Mouse (Mus musculus): ENCODE data around the gene Vkorc1l1. TPM values are rescaled to one million over a fixed set of nuclear protein-coding genes. Genes with fewer than 3 reads are reported as not detected.

The Vkorc1l1 gene
- total and polyA plus RNA-seq, 2 experiments from 2014 or later, result 22.3 to 73.3 TPM

DNA sequence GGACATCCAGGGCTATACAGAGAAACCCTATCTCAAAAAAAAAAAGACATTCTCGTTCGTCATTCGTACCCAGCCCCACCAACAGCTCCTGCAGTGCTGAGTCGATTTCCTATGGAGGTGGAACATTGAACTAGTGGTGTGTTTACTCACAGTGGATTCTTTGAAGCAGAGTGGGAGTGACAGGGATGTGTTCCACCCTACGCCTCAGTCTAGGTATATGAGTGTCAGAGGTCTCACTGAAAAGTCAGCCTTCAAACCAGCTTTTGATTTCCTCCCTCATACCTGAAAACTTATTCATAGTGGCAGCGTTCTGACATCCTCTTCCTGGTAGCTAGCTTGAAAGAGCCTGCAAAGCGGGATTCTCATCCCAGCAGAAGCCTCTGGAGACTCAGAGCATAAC, 26.6 kb downstream of the Vkorc1l1 start:
- H3K4me3 ChIP-seq (ENCODE audit: low read length), result no peak overlapping the region
- no peak for TF ChIP-seq CTCF (IDR thresholded peaks at IDR 0.05; ENCODE audit: low read depth)
- H3K36me3 ChIP-seq (ENCODE audit: insufficient read depth, low read length), result no peaks in the 10 kb centered on the region
- no peak overlapping the region for H3K9ac ChIP-seq (replicated peaks; ENCODE audit: low read length)
- H3K27me3 ChIP-seq (ENCODE audit: insufficient read depth, low read length), result no peaks in the 10 kb centered on the region
- 75% methylated on average over 7 of the region's 7 CpGs for WGBS
- H3K4me1 ChIP-seq (ENCODE audit: insufficient read depth, low read length), result no peaks in the 10 kb centered on the region
- no peak for DNase-seq (ENCODE audit: low spot score)
- no peak for ATAC-seq
- no peak overlapping the region for H3K4me2 ChIP-seq (ENCODE audit: low read depth, low read length)
- H3K27ac ChIP-seq, result no peak overlapping the region
- H3K9me3 ChIP-seq (ENCODE audit: low read length), result no peaks in the 10 kb centered on the region

DNA sequence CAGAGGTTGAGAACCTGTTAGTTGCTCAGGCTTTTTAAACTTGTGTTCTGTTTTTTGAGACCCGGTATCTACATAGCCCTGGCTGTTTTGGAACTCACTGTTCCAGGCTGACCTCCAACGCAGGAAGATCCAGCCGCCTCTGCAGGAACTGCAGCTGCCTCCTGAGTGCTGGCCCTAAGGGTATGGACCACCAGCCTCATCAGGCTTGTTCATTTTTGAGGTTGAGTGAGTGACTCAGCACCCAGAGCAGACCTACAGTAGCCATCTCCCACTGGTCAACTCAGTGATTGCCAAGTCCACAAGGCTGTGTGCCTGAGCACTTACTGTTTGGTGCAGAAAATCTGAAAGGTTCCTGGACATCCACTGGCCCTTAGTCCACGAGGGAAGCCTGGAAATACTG, 29.7 kb downstream of the Vkorc1l1 start:
- WGBS, result 92% methylated on average over 4 of the region's 4 CpGs
- H3K9ac ChIP-seq (replicated peaks; ENCODE audit: low read length), result no peak overlapping the region

GRCm38 (mm10) chr5:129974354-129974753, 32.6 kb downstream of the Vkorc1l1 start:
- ATAC-seq (no peak), DNase-seq (ENCODE audit: low spot score) (no peak)
- no peak overlapping the region for H3K4me3 ChIP-seq (ENCODE audit: low read length)
- no peak overlapping the region for H3K9ac ChIP-seq (replicated peaks; ENCODE audit: low read length)
- H3K4me2 ChIP-seq (ENCODE audit: low read depth, low read length), result no peak overlapping the region
- no peak for TF ChIP-seq CTCF (IDR thresholded peaks at IDR 0.05; ENCODE audit: low read depth)
- no peaks in the 10 kb centered on the region for H3K4me1 ChIP-seq (ENCODE audit: insufficient read depth, low read length)
- no peaks in the 10 kb centered on the region for H3K27me3 ChIP-seq (ENCODE audit: insufficient read depth, low read length)
- WGBS, result 96% methylated on average over 4 of the region's 4 CpGs
- H3K36me3 ChIP-seq (ENCODE audit: insufficient read depth, low read length), result no peaks in the 10 kb centered on the region
- H3K27ac ChIP-seq, result no peak overlapping the region
- no peaks in the 10 kb centered on the region for H3K9me3 ChIP-seq (ENCODE audit: low read length)

More for the DNA sequence above, 29.7 kb downstream of the Vkorc1l1 start:
- no peak overlapping the region for H3K4me3 ChIP-seq (ENCODE audit: low read length)
- H3K27me3 ChIP-seq (ENCODE audit: insufficient read depth, low read length), result no peaks in the 10 kb centered on the region
- no peaks in the 10 kb centered on the region for H3K36me3 ChIP-seq (ENCODE audit: insufficient read depth, low read length)
- ATAC-seq (no peak), DNase-seq (ENCODE audit: low spot score) (no peak)
- H3K4me2 ChIP-seq (ENCODE audit: low read depth, low read length), result no peak overlapping the region
- no peak for TF ChIP-seq CTCF (IDR thresholded peaks at IDR 0.05; ENCODE audit: low read depth)
- H3K4me1 ChIP-seq (ENCODE audit: insufficient read depth, low read length), result no peaks in the 10 kb centered on the region
- H3K27ac ChIP-seq, result no peak overlapping the region
- H3K9me3 ChIP-seq (ENCODE audit: low read length), result no peaks in the 10 kb centered on the region

GRCm38 (mm10) chr5:129974866-129975311, 33.1 kb downstream of the Vkorc1l1 start:
- H3K36me3 ChIP-seq (ENCODE audit: insufficient read depth, low read length), result no peaks in the 10 kb centered on the region
- 89% methylated on average over 4 of the region's 4 CpGs for WGBS

DNA sequence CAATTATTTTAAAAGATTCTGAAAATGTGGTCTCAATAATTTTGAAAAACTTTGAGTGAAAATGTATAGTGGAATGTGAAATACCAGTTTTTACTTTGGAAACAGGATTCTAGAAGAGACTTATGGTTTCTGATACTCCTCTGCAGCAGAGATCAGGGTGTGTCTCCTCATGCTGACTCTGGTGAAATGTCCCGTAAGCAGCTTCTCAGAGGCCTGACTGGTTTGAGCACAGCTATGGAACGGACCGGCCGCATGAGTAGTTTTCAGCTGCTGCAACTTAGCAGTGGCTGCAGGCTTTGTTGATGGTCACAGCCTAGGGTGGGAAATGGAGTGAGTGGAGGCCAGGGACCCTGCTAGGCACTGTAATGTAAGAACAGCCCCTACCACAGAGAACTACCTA, 36.0 kb downstream of the Vkorc1l1 start:
- Histone ChIP-seq H3K27me3 (ENCODE audit: insufficient read depth, low read length) (no peaks in the 10 kb centered on the region), H3K9me3 (ENCODE audit: low read length) (no peaks in the 10 kb centered on the region), H3K4me1 (ENCODE audit: insufficient read depth, low read length) (no peaks in the 10 kb centered on the region), H3K9ac (replicated peaks; ENCODE audit: low read length) (no peak overlapping the region), H3K27ac (no peak overlapping the region), H3K4me2 (ENCODE audit: low read depth, low read length) (no peak overlapping the region), H3K36me3 (ENCODE audit: insufficient read depth, low read length) (no peaks in the 10 kb centered on the region), H3K4me3 (ENCODE audit: low read length) (no peak overlapping the region)
- 85% methylated on average over 4 of the region's 4 CpGs for WGBS
- DNase-seq (ENCODE audit: low spot score) (no peak), ATAC-seq (no peak)
- TF ChIP-seq CTCF (IDR thresholded peaks at IDR 0.05; ENCODE audit: low read depth), result no peak

More at GRCm38 (mm10) chr5:129974866-129975311, 33.1 kb downstream of the Vkorc1l1 start:
- Histone ChIP-seq H3K9me3 (ENCODE audit: low read length) (no peaks in the 10 kb centered on the region), H3K4me1 (ENCODE audit: insufficient read depth, low read length) (no peaks in the 10 kb centered on the region), H3K27me3 (ENCODE audit: insufficient read depth, low read length) (no peaks in the 10 kb centered on the region), H3K4me3 (ENCODE audit: low read length) (no peak overlapping the region), H3K9ac (replicated peaks; ENCODE audit: low read length) (no peak overlapping the region), H3K4me2 (ENCODE audit: low read depth, low read length) (no peak overlapping the region), H3K27ac (no peak overlapping the region)
- DNase-seq (ENCODE audit: low spot score) (no peak), ATAC-seq (no peak)
- no peak for TF ChIP-seq CTCF (IDR thresholded peaks at IDR 0.05; ENCODE audit: low read depth)

DNA sequence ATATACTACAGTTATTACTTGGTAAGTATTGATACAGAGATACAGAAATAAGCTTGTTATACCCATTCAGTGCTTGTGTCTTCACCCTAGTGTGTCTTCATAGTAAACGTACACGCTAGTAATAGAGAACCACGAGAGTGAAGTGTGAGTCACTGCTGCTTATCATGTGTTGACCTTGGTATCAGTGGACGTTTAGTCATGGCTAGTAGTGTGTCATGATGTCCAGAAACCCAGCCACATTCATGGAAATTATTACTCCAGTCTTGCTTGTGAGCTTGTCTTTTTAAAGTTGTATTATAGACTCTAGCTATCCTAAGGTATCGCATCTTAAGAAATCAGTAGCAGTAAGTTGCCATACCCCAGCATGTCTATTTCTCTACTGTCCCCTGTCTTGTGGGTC, 36.8 kb downstream of the Vkorc1l1 start:
- TF ChIP-seq CTCF (IDR thresholded peaks at IDR 0.05; ENCODE audit: low read depth), result no peak
- Histone ChIP-seq H3K36me3 (ENCODE audit: insufficient read depth, low read length) (peaks cover 4% of the 10 kb centered on the region), H3K9me3 (ENCODE audit: low read length) (no peaks in the 10 kb centered on the region), H3K27me3 (ENCODE audit: insufficient read depth, low read length) (no peaks in the 10 kb centered on the region), H3K4me1 (ENCODE audit: insufficient read depth, low read length) (no peaks in the 10 kb centered on the region), H3K4me3 (ENCODE audit: low read length) (no peak overlapping the region), H3K9ac (replicated peaks; ENCODE audit: low read length) (no peak overlapping the region), H3K4me2 (ENCODE audit: low read depth, low read length) (no peak overlapping the region), H3K27ac (no peak overlapping the region)
- 90% methylated on average over 5 of the region's 5 CpGs for WGBS
- ATAC-seq, result no peak
- DNase-seq (ENCODE audit: low spot score), result no peak

- Histone ChIP-seq H3K4me3 (ENCODE audit: low read length) (no peak overlapping the region), H3K4me1 (ENCODE audit: insufficient read depth, low read length) (no peaks in the 10 kb centered on the region), H3K4me2 (ENCODE audit: low read depth, low read length) (no peak overlapping the region), H3K36me3 (ENCODE audit: insufficient read depth, low read length) (peaks cover 4% of the 10 kb centered on the region), H3K27me3 (ENCODE audit: insufficient read depth, low read length) (no peaks in the 10 kb centered on the region), H3K9ac (replicated peaks; ENCODE audit: low read length) (no peak overlapping the region), H3K9me3 (ENCODE audit: low read length) (no peaks in the 10 kb centered on the region), H3K27ac (no peak overlapping the region)
- no peak for DNase-seq (ENCODE audit: low spot score)
- WGBS, result 81% methylated on average over 3 of the region's 3 CpGs
- no peak for TF ChIP-seq CTCF (IDR thresholded peaks at IDR 0.05; ENCODE audit: low read depth)
- no peak for ATAC-seq
These were observed 38.4 kb downstream of the Vkorc1l1 start for GRCm38 (mm10) chr5:129980216-129980615.
